ENCODE assay signal across 14 mouse cellular contexts in genomic region chr7:29861660-29862059, GRCm38 (mm10). TPM values are rescaled to one million over a fixed set of nuclear protein-coding genes. Genes with fewer than 3 reads are reported as not detected.
DNase-seq lines count a peak whose midpoint lies in the region; TF ChIP-seq lines count a peak whose summit lies in the region.
"Had no signal": no experiment of that assay in that cellular context is flagged by ENCODE, and none has a peak within 500 bp of the region (broad histone marks: within the 10 kb centered on the region; RNA-seq: fewer than 3 reads in every experiment).

No protein-coding gene starts in this region.

- TF ChIP-seq CTCF in layer of hippocampus, adult 2 months (conservative IDR thresholded peaks at IDR 0.05): peak; percentile 47
- TF ChIP-seq CTCF in left cerebral cortex, adult 2 months (IDR thresholded peaks at IDR 0.05): no peak; the same call in 1 of the 2 replicates

- DNase-seq in cerebellum, adult 9-10 months: peak; percentile 21
- no peak for DNase-seq in cerebellum, adult 18-20 months
- DNase-seq in layer of hippocampus, adult 2 months (ENCODE audit: low spot score in 2 of 2): no peak
- DNase-seq in layer of hippocampus, postnatal 14 days (ENCODE audit: low spot score in 2 of 2): no peak
- DNase-seq in ES-E14 (ENCODE audit: low read depth, low spot score): peak; percentile 51
- DNase-seq in induced T-regulatory cell, adult 2 months (ENCODE audit: low read depth): peak; percentile 44
- no peak for DNase-seq in left cerebral cortex, adult 2 months (ENCODE audit: extremely low spot score in 1 of 2, low spot score in 2 of 2)
- no peak for DNase-seq in adrenal gland, postnatal 10 days
- DNase-seq: B cell, adult 2 months; cerebellum, postnatal 36 days; gastrocnemius, postnatal 25 days; kidney, postnatal 36 days; thymus, postnatal 25 days had no signal

- no peak overlapping the region for H3K4me3 ChIP-seq in layer of hippocampus, adult 2 months
- H3K4me3 ChIP-seq in ES-E14 (ENCODE audit: insufficient read depth in 1 of 2, low read depth in 1 of 2, low read length in 2 of 2, poor library complexity in 1 of 2, severe bottlenecking in 1 of 2): no peak overlapping the region
- H3K4me3 ChIP-seq in left cerebral cortex, adult 2 months: no peak overlapping the region
- H3K4me3 ChIP-seq: midbrain, embryonic 15.5 days had no signal

- peaks cover 0 to 4% of the 10 kb centered on the region in 2 experiments; a peak in 1 of 4 replicates for H3K4me1 ChIP-seq in ES-E14 (ENCODE audit: control insufficient read depth in 2 of 2, insufficient read depth in 2 of 2, low read length in 2 of 2, poor library complexity in 1 of 2)

- no peak overlapping the region; the same call in 1 of the 2 replicates for H3K27ac ChIP-seq in layer of hippocampus, adult 2 months
- no peak overlapping the region for H3K27ac ChIP-seq in ES-E14 (ENCODE audit: insufficient read depth, low read depth, low read length, poor library complexity, severe bottlenecking)
- no peak overlapping the region for H3K27ac ChIP-seq in left cerebral cortex, adult 2 months
- H3K27ac ChIP-seq: midbrain, embryonic 15.5 days had no signal

- H3K36me3 ChIP-seq in ES-E14 (ENCODE audit: control insufficient read depth, insufficient read depth, low read length, poor library complexity, severe bottlenecking): peaks cover 4% of the 10 kb centered on the region; the same call in 1 of the 2 replicates
- H3K36me3 ChIP-seq: midbrain, embryonic 15.5 days had no signal

- intact Hi-C loops in left cerebral cortex, adult 2 months (cut with DNase I): loop anchor here (5.0 kb wide), 1 partner anchor 46 kb away; the partner anchor contains the start of genes Zfp27 and Zfp383

- H3K9ac ChIP-seq in ES-E14 (ENCODE audit: insufficient read depth, low read depth, low read length, poor library complexity, severe bottlenecking): no peak overlapping the region
- H3K9ac ChIP-seq: midbrain, embryonic 15.5 days had no signal

- in situ Hi-C loops in ES-E14 (cut with MboI; ENCODE audit: low sequenced_read_pairs in 2 of 2, unreplicated experiment in 2 of 2): no loop called here

- H3K9me3 ChIP-seq in ES-E14 (ENCODE audit: control insufficient read depth, insufficient read depth, low read depth, low read length): no peaks in the 10 kb centered on the region
- H3K9me3 ChIP-seq: midbrain, embryonic 15.5 days had no signal

TF ChIP-seq in ES-E14, 5 proteins besides CTCF, POLR2A, EP300 and RAD21:
- TF ChIP-seq HCFC1 (IDR thresholded peaks at IDR 0.05; ENCODE audit: borderline replicate concordance, insufficient read depth, low read length) (no peak), ZC3H11A (IDR thresholded peaks at IDR 0.05; ENCODE audit: borderline replicate concordance, low read depth, low read length) (peak; percentile 68), ZNF384 (IDR thresholded peaks at IDR 0.05; ENCODE audit: low read depth, low read length) (no peak), CHD2 (IDR thresholded peaks at IDR 0.05; ENCODE audit: low read depth, low read length) (no peak), MAFK (IDR thresholded peaks at IDR 0.05; ENCODE audit: insufficient read depth, low read depth, low read length) (no peak)

RNA-seq across cellular contexts. Expression of gene Zfp420, which starts 1.9 kb away (rescaled TPM):
- 10 to 100 TPM; 13.4 to 18.7 TPM for total RNA-seq in layer of hippocampus, adult 2 months (2021)
- total RNA-seq in layer of hippocampus, postnatal 14 days (2021): 10 to 100 TPM; 13.5 to 14.8 TPM
- total RNA-seq in ES-E14 (2012; rRNA removed): 5.6 and 6.9 TPM in 2 replicates
- total RNA-seq in left cerebral cortex, adult 2 months (2021): 10 to 100 TPM; 15.3 to 16.8 TPM
- 1 to 10 TPM; 3.6 to 4.3 TPM for total RNA-seq in adrenal gland, postnatal 10 days (2021)

RNA-seq across cellular contexts. Expression of gene Zfp940, which starts 8.2 kb away (rescaled TPM):
- 10 to 100 TPM; 17.4 to 17.8 TPM for total RNA-seq in layer of hippocampus, adult 2 months (2021)
- total RNA-seq in layer of hippocampus, postnatal 14 days (2021): 10 to 100 TPM; 16.5 to 18.0 TPM
- total RNA-seq in ES-E14 (2012; rRNA removed): 6.9 and 12.3 TPM in 2 replicates
- 10 to 100 TPM; 18.9 to 25.7 TPM for total RNA-seq in left cerebral cortex, adult 2 months (2021)
- 1 to 10 TPM in 1 of 2 experiments, under 1 TPM in 1; 0.87 to 1.2 TPM for total RNA-seq in adrenal gland, postnatal 10 days (2021)

RNA-seq across cellular contexts. Expression of gene Zfp27, which starts 44.7 kb away (rescaled TPM):
- 10 to 100 TPM; 20.5 to 22.2 TPM for total RNA-seq in layer of hippocampus, adult 2 months (2021)
- total RNA-seq in layer of hippocampus, postnatal 14 days (2021): 10 to 100 TPM; 19.9 to 20.1 TPM
- 5.1 and 6.1 TPM in 2 replicates for total RNA-seq in ES-E14 (2012; rRNA removed)
- total RNA-seq in left cerebral cortex, adult 2 months (2021): 10 to 100 TPM; 22.3 to 23.8 TPM
- total RNA-seq in adrenal gland, postnatal 10 days (2021): 10 to 100 TPM; 10.6 to 13.0 TPM

RNA-seq across cellular contexts. Expression of gene Zfp790, which starts 45.7 kb away (rescaled TPM):
- 10 to 100 TPM; 19.1 to 21.5 TPM for total RNA-seq in layer of hippocampus, adult 2 months (2021)
- total RNA-seq in layer of hippocampus, postnatal 14 days (2021): 10 to 100 TPM; 16.3 to 19.4 TPM
- 4.5 and 5.3 TPM in 2 replicates for total RNA-seq in ES-E14 (2012; rRNA removed)
- 10 to 100 TPM; 21.8 to 23.1 TPM for total RNA-seq in left cerebral cortex, adult 2 months (2021)
- 10 to 100 TPM; 12.9 to 19.8 TPM for total RNA-seq in adrenal gland, postnatal 10 days (2021)

RNA-seq across cellular contexts. Expression of gene Zfp383, which starts 46.4 kb away (rescaled TPM):
- total RNA-seq in layer of hippocampus, adult 2 months (2021): 1 to 10 TPM; 8.4 to 9.1 TPM
- 1 to 10 TPM; 8.2 to 9.4 TPM for total RNA-seq in layer of hippocampus, postnatal 14 days (2021)
- total RNA-seq in ES-E14 (2012; rRNA removed): 5.1 and 5.4 TPM in 2 replicates
- 1 to 10 TPM; 8.9 to 9.6 TPM for total RNA-seq in left cerebral cortex, adult 2 months (2021)
- 1 to 10 TPM; 6.6 to 8.1 TPM for total RNA-seq in adrenal gland, postnatal 10 days (2021)

Comparison
In these comparisons a context has a peak if more than half of its experiments do, and no peak if none do; other contexts are left out.
1. DNase-seq: peak in cerebellum, adult 9-10 months (single experiment), ES-E14 (single experiment) and induced T-regulatory cell, adult 2 months (single experiment); none in cerebellum, adult 18-20 months (0 of 2), layer of hippocampus, adult 2 months (0 of 2), layer of hippocampus, postnatal 14 days (0 of 2), left cerebral cortex, adult 2 months (0 of 2) and adrenal gland, postnatal 10 days (single experiment).